Mouse (Mus musculus) kidney, postnatal 14 days (tissue): ENCODE results near the gene Dgkg.

ENCODE experiments used
- DNase-seq: peaks from one replicate; pipeline ENCODE4 v3.0.0; 2022; ENCODE audit warnings: mixed read lengths

The Dgkg gene

GRCm38 (mm10) chr16:22431335-22431734 is 225.7 kb downstream of the Dgkg start:
- DNase-seq: no peak

GRCm38 (mm10) chr16:22430211-22430951 is 226.6 kb downstream of the Dgkg start:
- DNase-seq: no peak

GRCm38 (mm10) chr16:22429377-22429776 is 227.6 kb downstream of the Dgkg start:
- DNase-seq: no peak

GRCm38 (mm10) chr16:22428853-22429341 is 228.1 kb downstream of the Dgkg start:
- DNase-seq: peak; percentile 92

- no peak for DNase-seq
These were observed 230.2 kb downstream of the Dgkg start for GRCm38 (mm10) chr16:22426866-22427265.

- DNase-seq: no peak
These were observed 234.8 kb downstream of the Dgkg start for GRCm38 (mm10) chr16:22422256-22422655.
